Mouse (Mus musculus): ENCODE results near the gene C77080.

Gene C77080

GRCm38 (mm10) chr4:129272756-129273046 lies 11.5 kb upstream of the C77080 start:
- in situ Hi-C loops (cut with MboI; ENCODE audit: low pct_unique_long_range_greater_than_20kb in 1 of 2, low sequenced_read_pairs in 2 of 2, unreplicated experiment in 1 of 2): loop anchor here in 1 of 2 experiments (10.0 kb wide), 1 partner anchor 148 kb away; the partner anchor contains the start of gene Hpca

GRCm38 (mm10) chr4:129271991-129272755 lies 11.0 kb upstream of the C77080 start:
- in situ Hi-C loops (cut with MboI; ENCODE audit: low pct_unique_long_range_greater_than_20kb in 1 of 2, low sequenced_read_pairs in 2 of 2, unreplicated experiment in 1 of 2): loop anchor here in 1 of 2 experiments (10.0 kb wide), 1 partner anchor 147 kb away; the partner anchor contains the start of gene Hpca

GRCm38 (mm10) chr4:129268698-129269097 lies 7.5 kb upstream of the C77080 start:
- in situ Hi-C loops (cut with MboI; ENCODE audit: low pct_unique_long_range_greater_than_20kb in 1 of 2, low sequenced_read_pairs in 2 of 2, unreplicated experiment in 1 of 2): no loop called here

GRCm38 (mm10) chr4:129266821-129267220 lies 5.6 kb upstream of the C77080 start:
- in situ Hi-C loops (cut with MboI; ENCODE audit: low pct_unique_long_range_greater_than_20kb in 1 of 2, low sequenced_read_pairs in 2 of 2, unreplicated experiment in 1 of 2): no loop called here

- in situ Hi-C loops (cut with MboI; ENCODE audit: low pct_unique_long_range_greater_than_20kb in 1 of 2, low sequenced_read_pairs in 2 of 2, unreplicated experiment in 1 of 2): no loop called here
Measured at GRCm38 (mm10) chr4:129266191-129266590, 5.0 kb upstream of the C77080 start.

- in situ Hi-C loops (cut with MboI; ENCODE audit: low pct_unique_long_range_greater_than_20kb in 1 of 2, low sequenced_read_pairs in 2 of 2, unreplicated experiment in 1 of 2): no loop called here
Measured at GRCm38 (mm10) chr4:129263225-129264021, 2.2 kb upstream of the C77080 start.

GRCm38 (mm10) chr4:129260678-129261077 lies 526 bp downstream of the C77080 start:
- in situ Hi-C loops (cut with MboI; ENCODE audit: low pct_unique_long_range_greater_than_20kb in 1 of 2, low sequenced_read_pairs in 2 of 2, unreplicated experiment in 1 of 2): no loop called here

GRCm38 (mm10) chr4:129259101-129259500 lies 2.1 kb downstream of the C77080 start:
- in situ Hi-C loops (cut with MboI; ENCODE audit: low pct_unique_long_range_greater_than_20kb in 1 of 2, low sequenced_read_pairs in 2 of 2, unreplicated experiment in 1 of 2): no loop called here

- in situ Hi-C loops (cut with MboI; ENCODE audit: low pct_unique_long_range_greater_than_20kb in 1 of 2, low sequenced_read_pairs in 2 of 2, unreplicated experiment in 1 of 2): no loop called here
Measured at GRCm38 (mm10) chr4:129256450-129257380, 4.5 kb downstream of the C77080 start.

GRCm38 (mm10) chr4:129254571-129254970 lies 6.6 kb downstream of the C77080 start:
- in situ Hi-C loops (cut with MboI; ENCODE audit: low pct_unique_long_range_greater_than_20kb in 1 of 2, low sequenced_read_pairs in 2 of 2, unreplicated experiment in 1 of 2): no loop called here

- in situ Hi-C loops (cut with MboI; ENCODE audit: low pct_unique_long_range_greater_than_20kb in 1 of 2, low sequenced_read_pairs in 2 of 2, unreplicated experiment in 1 of 2): no loop called here
Measured at GRCm38 (mm10) chr4:129252492-129252891, 8.7 kb downstream of the C77080 start.

- in situ Hi-C loops (cut with MboI; ENCODE audit: low pct_unique_long_range_greater_than_20kb in 1 of 2, low sequenced_read_pairs in 2 of 2, unreplicated experiment in 1 of 2): no loop called here
Measured at GRCm38 (mm10) chr4:129251482-129252125, 9.6 kb downstream of the C77080 start.

GRCm38 (mm10) chr4:129250759-129251481 lies 10.3 kb downstream of the C77080 start:
- in situ Hi-C loops (cut with MboI; ENCODE audit: low pct_unique_long_range_greater_than_20kb in 1 of 2, low sequenced_read_pairs in 2 of 2, unreplicated experiment in 1 of 2): no loop called here

- in situ Hi-C loops (cut with MboI; ENCODE audit: low pct_unique_long_range_greater_than_20kb in 1 of 2, low sequenced_read_pairs in 2 of 2, unreplicated experiment in 1 of 2): no loop called here
Measured at GRCm38 (mm10) chr4:129249288-129249687, 11.9 kb downstream of the C77080 start.

GRCm38 (mm10) chr4:129248243-129248767 lies 12.9 kb downstream of the C77080 start:
- in situ Hi-C loops (cut with MboI; ENCODE audit: low pct_unique_long_range_greater_than_20kb in 1 of 2, low sequenced_read_pairs in 2 of 2, unreplicated experiment in 1 of 2): no loop called here

- in situ Hi-C loops (cut with MboI; ENCODE audit: low pct_unique_long_range_greater_than_20kb in 1 of 2, low sequenced_read_pairs in 2 of 2, unreplicated experiment in 1 of 2): no loop called here
Measured at GRCm38 (mm10) chr4:129247381-129248242, 13.6 kb downstream of the C77080 start.

Data from mouse embryonic stem cell (cell line).